Mouse (Mus musculus) B cell, adult 2 months (primary cell): ENCODE results near the gene Fam71b.
A peak's percentile ranks its signal among the peaks of the same experiment; 100 is the strongest.

Experiments
- DNase-seq, 2 experiments: peaks; one replicate each; pipeline ENCODE4 v3.0.0; 2022

The Fam71b gene

GRCm38 (mm10) chr11:46435363-46435762 lies 39.0 kb downstream of the Fam71b start:
- no peak for DNase-seq

GRCm38 (mm10) chr11:46436760-46437458 lies 40.5 kb downstream of the Fam71b start, which contains the start of gene Med7:
TSS of gene Med7 (plus strand) at chr11:46436925.
- peak; percentile 87 to 88 for DNase-seq

- peak in 1 of 2 experiments; percentile 63 for DNase-seq
These were observed 41.2 kb downstream of the Fam71b start for GRCm38 (mm10) chr11:46437459-46438000.

DNA sequence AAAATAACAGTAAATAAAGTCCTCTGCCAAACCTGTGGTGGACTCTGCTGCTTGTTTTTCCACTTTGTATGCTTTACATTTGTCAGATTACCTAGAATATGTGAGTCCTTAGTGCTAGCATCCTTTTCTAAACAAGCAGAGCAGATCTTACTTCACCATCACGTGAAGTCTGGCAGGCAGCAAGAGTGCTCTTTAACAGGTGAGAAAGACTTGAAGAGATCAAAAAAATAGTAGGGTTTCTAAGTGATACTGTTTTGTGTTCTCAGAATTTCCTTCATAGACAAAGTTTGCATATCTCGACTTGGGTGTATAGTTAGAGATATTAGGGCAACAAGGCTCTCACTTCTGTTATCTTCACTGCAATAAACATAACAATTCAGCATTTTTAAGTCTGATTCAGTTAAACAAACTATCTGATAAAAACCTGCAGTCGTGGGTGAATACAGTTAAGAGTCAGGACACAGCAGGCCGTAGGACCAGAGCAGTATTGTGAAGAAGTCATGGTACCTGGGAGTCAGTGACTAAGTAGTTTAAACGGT lies 42.7 kb downstream of the Fam71b start:
- no peak for DNase-seq

DNA sequence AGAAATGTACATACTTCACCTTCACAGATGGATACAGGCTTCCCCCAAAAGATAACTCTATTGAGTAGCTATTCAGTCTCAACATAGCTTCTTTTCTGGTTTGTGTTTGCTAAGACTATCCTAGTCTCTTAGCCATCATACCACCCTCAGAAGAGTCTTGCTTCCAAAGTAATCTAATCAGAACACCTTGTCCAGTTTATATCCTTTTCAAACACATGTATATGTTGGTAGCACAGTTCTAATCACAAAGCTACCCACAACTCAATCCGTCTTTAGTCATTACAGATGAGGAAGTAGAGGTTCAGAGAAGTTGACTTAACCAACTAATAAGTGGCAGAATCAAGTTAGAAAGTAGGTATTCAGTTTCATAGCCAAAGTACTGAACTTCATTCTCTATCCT lies 45.4 kb downstream of the Fam71b start:
- no peak for DNase-seq

DNA sequence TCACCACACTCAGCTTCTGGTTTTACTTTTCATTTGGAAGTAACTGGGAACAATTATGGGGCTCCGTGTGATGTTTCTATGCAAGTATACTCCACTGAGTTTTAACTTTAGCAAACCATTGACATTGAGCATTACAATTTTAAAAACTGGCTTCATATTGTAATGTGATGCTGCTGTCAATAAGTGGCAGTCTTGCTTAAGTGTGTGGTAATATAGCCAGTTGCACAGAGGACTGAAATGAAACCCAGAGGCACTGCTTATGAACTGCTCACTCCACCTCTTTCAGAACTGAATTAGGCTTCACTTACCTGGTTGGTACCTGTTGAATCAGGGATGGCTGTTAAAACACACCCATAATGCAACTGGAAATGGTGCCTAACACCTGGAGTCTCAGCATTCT lies 46.8 kb downstream of the Fam71b start:
- DNase-seq, result peak in 1 of 2 experiments; percentile 14

GRCm38 (mm10) chr11:46443979-46444378 lies 47.6 kb downstream of the Fam71b start:
- no peak for DNase-seq

DNA sequence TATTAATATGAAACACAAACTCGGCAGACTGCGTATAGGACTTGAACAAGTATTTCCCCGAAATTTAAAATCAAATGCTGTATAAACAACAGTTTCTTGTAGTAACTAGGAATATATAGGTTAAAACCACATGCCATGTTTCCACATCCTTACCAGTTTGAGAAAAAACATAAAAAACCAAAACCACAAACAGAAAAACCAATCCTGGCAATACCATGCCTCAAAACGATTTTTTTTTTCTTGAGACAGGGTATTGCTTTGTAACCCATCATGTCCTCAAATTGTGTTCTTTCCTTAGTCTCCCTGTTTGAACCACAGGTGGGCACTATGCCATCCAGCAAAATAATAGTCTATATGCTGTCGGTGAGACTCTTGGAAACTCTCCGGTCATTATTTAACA lies 49.8 kb downstream of the Fam71b start:
- DNase-seq, result no peak

- DNase-seq, result peak; percentile 48 to 51
These were observed 51.5 kb downstream of the Fam71b start for GRCm38 (mm10) chr11:46447644-46448484.

- peak; percentile 19 to 24 for DNase-seq
These were observed 53.2 kb downstream of the Fam71b start for GRCm38 (mm10) chr11:46449461-46450080.

- DNase-seq, result no peak
These were observed 58.2 kb downstream of the Fam71b start, which contains the start of gene Havcr2 for GRCm38 (mm10) chr11:46454453-46455045. TSS of gene Havcr2 (plus strand) at chr11:46454935.
